8 mouse cellular contexts compared by ENCODE assay signal in genomic region chr10:127576381-127576961, GRCm38 (mm10). TPM values are rescaled to one million over a fixed set of nuclear protein-coding genes. Genes with fewer than 3 reads are reported as not detected.
DNase-seq lines count a peak whose midpoint lies in the region; ATAC-seq lines count a peak whose summit lies in the region.

No protein-coding gene starts in this region.

- no peak overlapping the region for H3K27ac ChIP-seq in hindbrain, embryonic 11.5 days (ENCODE audit: low read depth, low read length)
- no peak overlapping the region for H3K27ac ChIP-seq in hindbrain, embryonic 14.5 days
- no peak overlapping the region for H3K27ac ChIP-seq in midbrain, embryonic 14.5 days (replicated peaks; ENCODE audit: low read depth, low read length)
- no peak overlapping the region for H3K27ac ChIP-seq in stomach, embryonic 16.5 days (ENCODE audit: low read length)

- 67% methylated on average over 18 of the region's 18 CpGs for WGBS in hindbrain, embryonic 11.5 days
- 68% methylated on average over 18 of the region's 18 CpGs for WGBS in hindbrain, embryonic 14.5 days
- 70% methylated on average over 18 of the region's 18 CpGs for WGBS in midbrain, embryonic 14.5 days
- WGBS in stomach, embryonic 16.5 days = 59% methylated on average over 18 of the region's 18 CpGs

- no peaks in the 10 kb centered on the region for H3K27me3 ChIP-seq in hindbrain, embryonic 11.5 days (ENCODE audit: control insufficient read depth, insufficient read depth, low read length)
- no peaks in the 10 kb centered on the region for H3K27me3 ChIP-seq in hindbrain, embryonic 14.5 days (ENCODE audit: control insufficient read depth, insufficient read depth, low read length)
- no peaks in the 10 kb centered on the region for H3K27me3 ChIP-seq in midbrain, embryonic 14.5 days (ENCODE audit: control insufficient read depth, insufficient read depth, low read length)
- H3K27me3 ChIP-seq in stomach, embryonic 16.5 days (ENCODE audit: control insufficient read depth, insufficient read depth, low read length) = no peaks in the 10 kb centered on the region

- no peaks in the 10 kb centered on the region for H3K9me3 ChIP-seq in hindbrain, embryonic 11.5 days (ENCODE audit: control insufficient read depth, low read length)
- no peaks in the 10 kb centered on the region for H3K9me3 ChIP-seq in hindbrain, embryonic 14.5 days (ENCODE audit: control insufficient read depth, low read length)
- H3K9me3 ChIP-seq in midbrain, embryonic 14.5 days (ENCODE audit: control insufficient read depth, low read length) = no peaks in the 10 kb centered on the region
- H3K9me3 ChIP-seq in stomach, embryonic 16.5 days (replicated peaks; ENCODE audit: control insufficient read depth, low read length) = no peaks in the 10 kb centered on the region

- no peak overlapping the region for H3K9ac ChIP-seq in hindbrain, embryonic 11.5 days (ENCODE audit: low read depth, low read length)
- no peak overlapping the region for H3K9ac ChIP-seq in hindbrain, embryonic 14.5 days
- no peak overlapping the region for H3K9ac ChIP-seq in midbrain, embryonic 14.5 days (replicated peaks; ENCODE audit: low read length)
- no peak overlapping the region for H3K9ac ChIP-seq in stomach, embryonic 16.5 days (ENCODE audit: low read length)

- no peaks in the 10 kb centered on the region for H3K4me1 ChIP-seq in hindbrain, embryonic 11.5 days (replicated peaks; ENCODE audit: control insufficient read depth, insufficient read depth, low read length)
- no peaks in the 10 kb centered on the region for H3K4me1 ChIP-seq in hindbrain, embryonic 14.5 days (replicated peaks; ENCODE audit: control insufficient read depth, insufficient read depth, low read length)
- no peaks in the 10 kb centered on the region for H3K4me1 ChIP-seq in midbrain, embryonic 14.5 days (ENCODE audit: control insufficient read depth, insufficient read depth, low read length)
- no peaks in the 10 kb centered on the region for H3K4me1 ChIP-seq in stomach, embryonic 16.5 days (ENCODE audit: control insufficient read depth, insufficient read depth, low read length)

- no peak overlapping the region for H3K4me3 ChIP-seq in hindbrain, embryonic 11.5 days (ENCODE audit: low read depth, low read length)
- no peak overlapping the region for H3K4me3 ChIP-seq in hindbrain, embryonic 14.5 days (replicated peaks; ENCODE audit: low read length)
- H3K4me3 ChIP-seq in midbrain, embryonic 14.5 days (replicated peaks; ENCODE audit: low read depth, low read length) = no peak overlapping the region
- H3K4me3 ChIP-seq in stomach, embryonic 16.5 days (replicated peaks; ENCODE audit: low read length) = no peak overlapping the region

- no peak overlapping the region for H3K4me2 ChIP-seq in hindbrain, embryonic 11.5 days (replicated peaks; ENCODE audit: low read depth, low read length)
- no peak overlapping the region for H3K4me2 ChIP-seq in hindbrain, embryonic 14.5 days (replicated peaks)
- no peak overlapping the region for H3K4me2 ChIP-seq in midbrain, embryonic 14.5 days (ENCODE audit: low read length)
- H3K4me2 ChIP-seq in stomach, embryonic 16.5 days (ENCODE audit: low read depth, low read length) = no peak overlapping the region

- peaks cover 29% of the 10 kb centered on the region for H3K36me3 ChIP-seq in hindbrain, embryonic 11.5 days (ENCODE audit: control insufficient read depth, insufficient read depth, low read length)
- H3K36me3 ChIP-seq in hindbrain, embryonic 14.5 days (replicated peaks; ENCODE audit: control insufficient read depth, insufficient read depth) = peaks cover 100% of the 10 kb centered on the region
- peaks cover 99% of the 10 kb centered on the region for H3K36me3 ChIP-seq in midbrain, embryonic 14.5 days (ENCODE audit: control insufficient read depth, insufficient read depth, low read length)
- peaks cover 43% of the 10 kb centered on the region for H3K36me3 ChIP-seq in stomach, embryonic 16.5 days (ENCODE audit: control insufficient read depth, insufficient read depth, low read length)

- ATAC-seq in hindbrain, embryonic 11.5 days (ENCODE audit: low FRiP score) = no peak
- ATAC-seq in hindbrain, embryonic 14.5 days (ENCODE audit: low FRiP score) = no peak
- ATAC-seq in midbrain, embryonic 14.5 days (ENCODE audit: low FRiP score, low TSS enrichment) = no peak
- ATAC-seq in stomach, embryonic 16.5 days (ENCODE audit: insufficient read depth, low FRiP score) = 0 out of 2 replicates have a peak, but pooled peaks have one; percentile 41

- DNase-seq in hindbrain, embryonic 11.5 days (ENCODE audit: low spot score) = peak; percentile 48
- no peak for DNase-seq in hindbrain, embryonic 14.5 days (ENCODE audit: low spot score)
- peak; percentile 80 for DNase-seq in NIH3T3 (ENCODE audit: low read depth)
- peak; percentile 84 to 85 for DNase-seq in cerebellum, postnatal 10 days
- peak; percentile 67 to 75 for DNase-seq in heart, adult 9 months (ENCODE audit: low spot score in 2 of 2)
- peak; percentile 82 to 83 for DNase-seq in kidney, postnatal 25 days
- DNase-seq in midbrain, embryonic 14.5 days = peak; percentile 46

RNA-seq across cellular contexts. Expression of gene Nxph4, which starts 42.1 kb away (rescaled TPM):
- polyA plus RNA-seq in hindbrain, embryonic 11.5 days (2014; fragmentation: Nextera tagmentation; extraction: Ambion mirVana) = 54.5 and 59.8 TPM in 2 replicates
- polyA plus RNA-seq in hindbrain, embryonic 14.5 days (2014; fragmentation: Nextera tagmentation; extraction: Ambion mirVana) = 94.1 and 105 TPM in 2 replicates
- 106 and 134 TPM in 2 replicates for polyA plus RNA-seq in midbrain, embryonic 14.5 days (2014; fragmentation: Nextera tagmentation; extraction: Ambion mirVana)
- 3.4 and 4.6 TPM in 2 replicates for polyA plus RNA-seq in stomach, embryonic 16.5 days (2015; fragmentation: Nextera tagmentation; extraction: Ambion mirVana)

RNA-seq across cellular contexts. Expression of gene Lrp1, which starts 44.5 kb away (rescaled TPM):
- 66.3 and 67.1 TPM in 2 replicates for polyA plus RNA-seq in hindbrain, embryonic 11.5 days (2014; fragmentation: Nextera tagmentation; extraction: Ambion mirVana)
- polyA plus RNA-seq in hindbrain, embryonic 14.5 days (2014; fragmentation: Nextera tagmentation; extraction: Ambion mirVana) = 118 and 119 TPM in 2 replicates
- polyA plus RNA-seq in midbrain, embryonic 14.5 days (2014; fragmentation: Nextera tagmentation; extraction: Ambion mirVana) = 110 and 131 TPM in 2 replicates
- 95.6 and 102 TPM in 2 replicates for polyA plus RNA-seq in stomach, embryonic 16.5 days (2015; fragmentation: Nextera tagmentation; extraction: Ambion mirVana)

RNA-seq across cellular contexts. Expression of gene Shmt2, which starts 54.2 kb away (rescaled TPM):
- 70.3 and 70.4 TPM in 2 replicates for polyA plus RNA-seq in hindbrain, embryonic 11.5 days (2014; fragmentation: Nextera tagmentation; extraction: Ambion mirVana)
- 45.6 and 47.4 TPM in 2 replicates for polyA plus RNA-seq in hindbrain, embryonic 14.5 days (2014; fragmentation: Nextera tagmentation; extraction: Ambion mirVana)
- 48.9 and 50.7 TPM in 2 replicates for polyA plus RNA-seq in midbrain, embryonic 14.5 days (2014; fragmentation: Nextera tagmentation; extraction: Ambion mirVana)
- 152 and 163 TPM in 2 replicates for polyA plus RNA-seq in stomach, embryonic 16.5 days (2015; fragmentation: Nextera tagmentation; extraction: Ambion mirVana)
